Mouse (Mus musculus): ENCODE data around the gene Kalrn.

- TF ChIP-seq POLR2A (IDR thresholded peaks at IDR 0.05; ENCODE audit: extremely low read depth, insufficient read depth, low read length) (no peak), CTCF (IDR thresholded peaks at IDR 0.05; ENCODE audit: extremely low read depth, insufficient read depth, low read length) (no peak)
Observed at GRCm38 (mm10) chr16:34487268-34487667, 86.1 kb downstream of the Kalrn start.
